Mouse (Mus musculus) kidney, postnatal 0 days (tissue): ENCODE measurements at regions not wholly inside any gene's neighbourhood (a gene's known extent, or its start where the extent isn't known, plus 50 kb on each side); places are given as distances from the start of the nearest gene placed in this dataset.

Experiments used
- ATAC-seq: fragments of 200-750 bp; cut with Nextera tagmentation; replicated peaks from 2 replicates; pipeline ENCODE4 v1.8.0; 2017; ENCODE audit warnings: low read depth, moderate number of reproducible peaks, moderate TSS enrichment, moderate library complexity; ENCODE audit not compliant: low FRiP score
- DNase-seq: peaks from one replicate; pipeline ENCODE4 v3.0.0-alpha.2; 2016; ENCODE audit warnings: low spot score
- H3K27ac ChIP-seq: fragments of 300-500 bp; sonication (generic); 2 replicates; pipeline ENCODE4 v1.5.1; 2014; ENCODE audit warnings: mild to moderate bottlenecking
- H3K27me3 ChIP-seq: fragments of 300-500 bp; sonication (generic); 2 replicates; pipeline ENCODE4 v1.6.1; 2014; ENCODE audit warnings: low read length, mixed read lengths; ENCODE audit not compliant: insufficient read depth
- H3K36me3 ChIP-seq: fragments of 300-500 bp; sonication (generic); 2 replicates; pipeline ENCODE4 v1.6.1; 2014; ENCODE audit warnings: low read length, mixed read lengths; ENCODE audit not compliant: insufficient read depth
- H3K4me1 ChIP-seq: fragments of 300-500 bp; sonication (generic); replicated peaks from 2 replicates; pipeline ENCODE4 v1.6.1; 2014; ENCODE audit warnings: antibody characterized with exemption, low read length, mixed read lengths; ENCODE audit not compliant: insufficient read depth
- H3K4me2 ChIP-seq: fragments of 300-500 bp; sonication (generic); 2 replicates; pipeline ENCODE4 v1.6.1; 2014; ENCODE audit warnings: mild to moderate bottlenecking, low read length, moderate library complexity, mixed read lengths
- H3K4me3 ChIP-seq: fragments of 300-500 bp; sonication (generic); replicated peaks from 2 replicates; pipeline ENCODE4 v1.5.1; 2014; ENCODE audit warnings: low read depth, low read length
- H3K9ac ChIP-seq: fragments of 300-500 bp; sonication (generic); 2 replicates; pipeline ENCODE4 v1.6.1; 2014; ENCODE audit warnings: low read depth, low read length
- H3K9me3 ChIP-seq: fragments of 300-500 bp; sonication (generic); replicated peaks from 2 replicates; pipeline ENCODE4 v1.6.1; 2016; ENCODE audit warnings: low read length, inconsistent platforms, mixed read lengths
- CTCF ChIP-seq: IDR thresholded peaks from 2 replicates; pipeline ENCODE4 v1.5.1; 2016; ENCODE audit warnings: antibody characterized with exemption, low read depth, mild to moderate bottlenecking, moderate library complexity
- WGBS: fragments of 180-500 bp; shearing (Covaris S2); extraction: QIAGEN DNeasy Blood & Tissue Kit; methylation state at CpG from one replicate; pipeline ENCODE4 v1.1.7; 2014; 5-methylcytosine and 5-hydroxymethylcytosine counted together

DNA sequence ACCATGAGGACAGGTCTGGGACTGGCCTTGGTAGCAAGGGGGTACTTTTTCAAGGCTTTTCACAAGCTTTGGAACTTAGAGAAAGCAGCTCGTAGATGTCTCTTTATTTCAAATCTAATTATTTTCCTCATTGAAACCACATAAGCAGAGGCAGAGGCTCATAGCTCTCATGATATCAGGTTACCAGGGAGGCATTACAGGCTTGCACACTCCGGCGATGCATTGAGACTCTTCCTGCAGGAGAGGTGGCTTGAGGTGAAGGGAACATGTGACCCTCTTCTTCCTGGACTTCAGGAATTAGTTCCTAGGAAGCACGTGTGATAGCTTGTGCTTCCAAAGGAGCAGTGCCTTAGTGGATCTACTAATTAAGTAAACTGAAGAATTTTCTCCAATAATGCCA, 233.9 kb upstream of the Snx7 start:
- TF ChIP-seq CTCF: no peak
- Histone ChIP-seq H3K27ac (no peak overlapping the region), H3K4me3 (no peak overlapping the region), H3K4me2 (no peak overlapping the region), H3K36me3 (no peaks in the 10 kb centered on the region), H3K9me3 (no peaks in the 10 kb centered on the region), H3K9ac (no peak overlapping the region), H3K27me3 (no peaks in the 10 kb centered on the region), H3K4me1 (no peaks in the 10 kb centered on the region)
- ATAC-seq (0 out of 2 replicates have a peak, but pooled peaks have one; percentile 52), DNase-seq (peak; percentile 21)
- WGBS: 29% methylated on average over 4 of the region's 4 CpGs

- no peak for DNase-seq
- ATAC-seq: no peak
- Histone ChIP-seq H3K4me2 (no peak overlapping the region), H3K9me3 (no peaks in the 10 kb centered on the region), H3K4me3 (no peak overlapping the region), H3K4me1 (no peaks in the 10 kb centered on the region), H3K27me3 (no peaks in the 10 kb centered on the region), H3K36me3 (no peaks in the 10 kb centered on the region), H3K9ac (no peak overlapping the region), H3K27ac (no peak overlapping the region)
- 63% methylated on average over 3 of the region's 3 CpGs for WGBS
- no peak for TF ChIP-seq CTCF
Measured at GRCm38 (mm10) chr3:118084508-118084907, 215.8 kb upstream of the Snx7 start.

- Histone ChIP-seq H3K36me3 (no peaks in the 10 kb centered on the region), H3K4me3 (no peak overlapping the region), H3K27me3 (no peaks in the 10 kb centered on the region), H3K9ac (no peak overlapping the region), H3K9me3 (no peaks in the 10 kb centered on the region), H3K4me1 (no peaks in the 10 kb centered on the region), H3K4me2 (no peak overlapping the region), H3K27ac (no peak overlapping the region)
- ATAC-seq: no peak
- DNase-seq: no peak
- TF ChIP-seq CTCF: no peak
- WGBS: 85% methylated on average over 3 of the region's 3 CpGs
Measured at GRCm38 (mm10) chr3:118072363-118072762, 203.6 kb upstream of the Snx7 start.

GRCm38 (mm10) chr3:118070129-118070528, 201.4 kb upstream of the Snx7 start:
- Histone ChIP-seq H3K27ac (no peak overlapping the region), H3K9ac (no peak overlapping the region), H3K4me2 (no peak overlapping the region), H3K27me3 (no peaks in the 10 kb centered on the region), H3K36me3 (no peaks in the 10 kb centered on the region), H3K4me1 (no peaks in the 10 kb centered on the region), H3K4me3 (no peak overlapping the region), H3K9me3 (no peaks in the 10 kb centered on the region)
- TF ChIP-seq CTCF: no peak
- no peak for ATAC-seq
- 45% methylated on average over 4 of the region's 4 CpGs for WGBS
- DNase-seq: peak; percentile 10

DNA sequence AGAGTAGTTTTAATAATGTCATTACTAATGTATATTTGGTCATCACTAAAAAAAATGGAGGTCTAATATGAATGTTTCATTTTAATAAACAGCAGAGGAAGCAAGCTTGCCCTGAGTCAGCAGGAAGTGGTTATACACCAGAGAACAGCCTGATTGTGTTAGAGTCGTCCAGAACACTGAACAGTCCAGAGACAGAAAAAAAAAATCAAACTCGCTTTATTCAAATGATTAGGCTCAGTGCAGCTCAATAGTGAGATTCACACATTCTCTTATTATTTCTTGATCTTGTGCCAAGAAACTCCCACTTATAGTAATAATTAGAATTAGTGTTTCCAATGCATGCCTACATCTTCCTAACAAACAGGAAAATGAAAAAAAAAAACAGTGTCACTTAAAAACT, 194.9 kb upstream of the Snx7 start:
- no peaks in the 10 kb centered on the region for H3K9me3 ChIP-seq
- no peaks in the 10 kb centered on the region for H3K4me1 ChIP-seq
- WGBS: 36% methylated on average over 2 of the region's 2 CpGs
- H3K27me3 ChIP-seq: no peaks in the 10 kb centered on the region
- no peak overlapping the region for H3K4me3 ChIP-seq
- no peak for TF ChIP-seq CTCF
- no peak overlapping the region for H3K27ac ChIP-seq
- H3K36me3 ChIP-seq: no peaks in the 10 kb centered on the region
- DNase-seq: peak; percentile 16
- H3K4me2 ChIP-seq: no peak overlapping the region
- ATAC-seq: no peak
- H3K9ac ChIP-seq: no peak overlapping the region

DNA sequence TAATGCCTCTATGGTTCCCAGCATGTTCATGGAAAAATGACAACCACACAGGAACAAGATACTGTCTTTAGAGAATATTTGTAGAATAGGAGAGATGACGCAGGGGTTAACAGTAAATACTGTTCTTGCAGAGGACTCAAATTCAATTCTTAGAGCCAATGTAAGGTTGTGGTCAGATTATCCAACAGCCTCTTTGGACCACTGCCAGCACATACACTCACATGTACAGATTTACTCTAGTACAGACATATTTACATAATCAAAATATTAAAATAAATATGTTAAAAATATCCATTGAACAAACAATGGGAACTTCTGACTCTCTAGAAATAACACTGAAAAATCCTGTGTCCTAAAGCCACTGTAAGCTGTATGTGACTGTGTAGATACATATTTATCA, 193.8 kb upstream of the Snx7 start:
- Histone ChIP-seq H3K4me2 (no peak overlapping the region), H3K4me1 (no peaks in the 10 kb centered on the region), H3K27me3 (no peaks in the 10 kb centered on the region), H3K27ac (no peak overlapping the region), H3K36me3 (no peaks in the 10 kb centered on the region), H3K9ac (no peak overlapping the region), H3K9me3 (no peaks in the 10 kb centered on the region), H3K4me3 (no peak overlapping the region)
- ATAC-seq: no peak
- TF ChIP-seq CTCF: no peak
- WGBS: 81% methylated on average over 1 of the region's 1 CpGs
- no peak for DNase-seq

- H3K4me1 ChIP-seq: no peaks in the 10 kb centered on the region
- no peak overlapping the region for H3K4me2 ChIP-seq
- no peak overlapping the region for H3K27ac ChIP-seq
- no peaks in the 10 kb centered on the region for H3K27me3 ChIP-seq
- DNase-seq (no peak), ATAC-seq (no peak)
- H3K4me3 ChIP-seq: no peak overlapping the region
- 45% methylated on average over 11 of the region's 11 CpGs for WGBS
- H3K9ac ChIP-seq: no peak overlapping the region
- H3K36me3 ChIP-seq: no peaks in the 10 kb centered on the region
- no peaks in the 10 kb centered on the region for H3K9me3 ChIP-seq
- no peak for TF ChIP-seq CTCF
Measured at GRCm38 (mm10) chr3:118047016-118047415, 178.3 kb upstream of the Snx7 start.
